ENCODE assay signal across 22 mouse cellular contexts in genomic region chrX:134566536-134567222, GRCm38 (mm10). TPM values are rescaled to one million over a fixed set of nuclear protein-coding genes. Genes with fewer than 3 reads are reported as not detected.
A peak's percentile ranks its signal among the peaks of the same experiment; 100 is the strongest.
DNase-seq lines count a peak whose midpoint lies in the region; TF ChIP-seq lines count a peak whose summit lies in the region.
"Had no signal": no experiment of that assay in that cellular context is flagged by ENCODE, and none has a peak within 500 bp of the region (broad histone marks: within the 10 kb centered on the region; RNA-seq: fewer than 3 reads in every experiment).

No protein-coding gene starts in this region.

- no peaks in the 10 kb centered on the region for H3K9me3 ChIP-seq in CH12.LX (replicated peaks; ENCODE audit: low read length)
- H3K9me3 ChIP-seq: forebrain, embryonic 13.5 days; neural tube, embryonic 12.5 days had no signal

- peak; percentile 58 for TF ChIP-seq EP300 in CH12.LX (IDR thresholded peaks at IDR 0.05; ENCODE audit: low read length)

- WGBS in macrophage (ENCODE audit: missing documents) = 64% methylated on average over 7 of the region's 8 CpGs

- no peaks in the 10 kb centered on the region for H3K27me3 ChIP-seq in CH12.LX (replicated peaks)
- H3K27me3 ChIP-seq: neural tube, embryonic 12.5 days had no signal

- TF ChIP-seq CTCF in CH12.LX (conservative IDR thresholded peaks at IDR 0.05 in 1 of 2, IDR thresholded peaks at IDR 0.05 in 1 of 2; ENCODE audit: low read depth in 2 of 2, low read length in 2 of 2) = no peak

- in situ Hi-C loops in CH12.LX (cut with MboI; ENCODE audit: low pct_ligation_motif_present, low pct_unique_long_range_greater_than_20kb, low sequenced_read_pairs) = no loop called here

- H3K36me3 ChIP-seq in CH12.LX (replicated peaks in 1 of 2; ENCODE audit: control insufficient read depth in 1 of 2, insufficient read depth in 1 of 2, low read length in 1 of 2) (peaks cover 25 to 55% of the 10 kb centered on the region in 2 experiments), macrophage (ENCODE audit: inconsistent target) (no peaks in the 10 kb centered on the region)
- H3K36me3 ChIP-seq: neural tube, embryonic 12.5 days had no signal

- TF ChIP-seq POLR2A in CH12.LX (IDR thresholded peaks at IDR 0.05; ENCODE audit: low read depth, low read length) = no peak

- H3K79me2 ChIP-seq in CH12.LX (replicated peaks; ENCODE audit: control insufficient read depth, extremely low read depth, insufficient read depth, poor library complexity, severe bottlenecking) = no peaks in the 10 kb centered on the region; the same call in 1 of the 2 replicates
- peaks cover 16% of the 10 kb centered on the region; the same call in 1 of the 2 replicates for H3K79me2 ChIP-seq in macrophage (ENCODE audit: inconsistent target)

- peaks cover 0 to 4% of the 10 kb centered on the region in 2 experiments; a peak in 2 of 4 replicates for H3K4me1 ChIP-seq in CH12.LX (ENCODE audit: control insufficient read depth in 1 of 2, insufficient read depth in 2 of 2)
- H3K4me1 ChIP-seq: forebrain, embryonic 13.5 days; neural tube, embryonic 12.5 days had no signal

- no peak overlapping the region for H3K9ac ChIP-seq in CH12.LX (ENCODE audit: insufficient read depth, low read depth)
- H3K9ac ChIP-seq: forebrain, embryonic 13.5 days; neural tube, embryonic 12.5 days had no signal

- H3K4me3 ChIP-seq in CH12.LX (replicated peaks in 1 of 3; ENCODE audit: low read depth in 2 of 3, low read length in 2 of 3, poor library complexity in 1 of 3) (no peak overlapping the region), macrophage (ENCODE audit: inconsistent target) (no peak overlapping the region)
- H3K4me3 ChIP-seq: erythroblast, embryonic 14.5 days; forebrain, embryonic 13.5 days; heart, adult 2 months; layer of hippocampus, adult 2 months; neural tube, embryonic 12.5 days had no signal

- TF ChIP-seq RAD21 in CH12.LX (IDR thresholded peaks at IDR 0.05; ENCODE audit: low read depth, low read length) = no peak

- H3K27ac ChIP-seq in CH12.LX (ENCODE audit: insufficient read depth, low read depth) (peak overlapping the region; percentile 41; the same call in 1 of the 2 replicates), macrophage (peak overlapping the region; percentile 34)
- H3K27ac ChIP-seq: forebrain, embryonic 13.5 days; heart, adult 2 months; layer of hippocampus, adult 2 months; neural tube, embryonic 12.5 days; stomach, postnatal 0 days had no signal

- H3K4me2 ChIP-seq in CH12.LX (ENCODE audit: insufficient read depth, low read depth, poor library complexity, severe bottlenecking) = no peak overlapping the region
- H3K4me2 ChIP-seq: forebrain, embryonic 13.5 days; midbrain, embryonic 11.5 days; neural tube, embryonic 12.5 days had no signal

- DNase-seq in CD4-positive helper T cell, adult 2 months (ENCODE audit: low read depth, low spot score) = peak; percentile 61
- DNase-seq in CH12.LX (ENCODE audit: extremely low read depth) = peak; percentile 77
- peak; percentile 80 to 82 for DNase-seq in spleen, postnatal 36 days (ENCODE audit: low spot score in 2 of 2)
- DNase-seq in gastrocnemius, postnatal 10 days = no peak
- no peak for DNase-seq in right cerebral cortex, postnatal 14 days
- no peak for DNase-seq in kidney, adult 8-10 months
- DNase-seq in adrenal gland, postnatal 4 days (ENCODE audit: low spot score in 2 of 2) = no peak
- DNase-seq: adrenal gland, postnatal 25 days; cerebellum, adult 2 months; gastrocnemius, postnatal 14 days; heart, adult 2 months; kidney, adult 2 months; kidney, postnatal 14 days; liver; right cerebral cortex, adult 18-20 months had no signal

- dilution Hi-C loops in CH12.LX (cut with MboI; ENCODE audit: extremely low pct_ligation_motif_present, extremely low pct_unique_long_range_greater_than_20kb, low sequenced_read_pairs) = no loop called here

TF ChIP-seq in CH12.LX, 34 proteins besides CTCF, POLR2A, EP300 and RAD21:
- TF ChIP-seq ZKSCAN1 (IDR thresholded peaks at IDR 0.05; ENCODE audit: borderline replicate concordance, low read depth, low read length) = no peak
- TF ChIP-seq E2F4 (IDR thresholded peaks at IDR 0.05; ENCODE audit: insufficient replicate concordance, low read depth, low read length) = no peak
- TF ChIP-seq ETS1 (conservative IDR thresholded peaks at IDR 0.05; ENCODE audit: low read depth, low read length) = 0 out of 2 replicates have a peak, but pooled peaks have one; percentile 30
- TF ChIP-seq ZNF384 (IDR thresholded peaks at IDR 0.05; ENCODE audit: low read depth, low read length) = peak; percentile 52; the same call in 1 of the 2 replicates
- TF ChIP-seq ELF1 (IDR thresholded peaks at IDR 0.05; ENCODE audit: low read depth, low read length) = no peak
- TF ChIP-seq MYC (IDR thresholded peaks at IDR 0.05; ENCODE audit: low read depth, low read length) = peak; percentile 21; the same call in 1 of the 2 replicates
- peak; percentile 53 for TF ChIP-seq IRF4 (IDR thresholded peaks at IDR 0.05; ENCODE audit: low read depth, low read length)
- TF ChIP-seq BHLHE40 (IDR thresholded peaks at IDR 0.05; ENCODE audit: low read depth, low read length) = peak; percentile 89
- 0 out of 2 replicates have a peak, but pooled peaks have one; percentile 12 for TF ChIP-seq SIN3A (IDR thresholded peaks at IDR 0.05; ENCODE audit: low read length)
- TF ChIP-seq MAX (IDR thresholded peaks at IDR 0.05; ENCODE audit: low read length) = 0 out of 2 replicates have a peak, but pooled peaks have one; percentile 18
- TF ChIP-seq POLR2AphosphoS2 (IDR thresholded peaks at IDR 0.05; ENCODE audit: low read depth, low read length) = no peak
- peak; percentile 67; the same call in 1 of the 2 replicates for TF ChIP-seq MAZ (IDR thresholded peaks at IDR 0.05; ENCODE audit: low read depth, low read length)
- TF ChIP-seq RCOR1 (conservative IDR thresholded peaks at IDR 0.05; ENCODE audit: low read depth, low read length) = no peak

RNA-seq across cellular contexts. Expression of gene Btk, which starts 16.7 kb away (rescaled TPM):
- total RNA-seq in CH12.LX (2012; rRNA removed) (16.2 and 23.2 TPM in 2 replicates), CH12.LX (2014; rRNA removed) (32.9 and 38.1 TPM in 2 replicates)
- polyA plus RNA-seq in CH12.LX (2012; ENCODE audit: insufficient read length, low read depth) (53.4 and 69.0 TPM in 2 replicates), macrophage (2018) (63.3 to 94.7 TPM (median 69.5 TPM) in 3 replicates)
- total RNA-seq in macrophage (2018; cell fraction: chromatin; rRNA removed) = 100 to 1,000 TPM in 10 of 26 experiments, 10 to 100 TPM in 16; 17.4 to 128 (median 93.5) TPM
- 10 to 100 TPM; 38.5 to 76.3 (median 61.3) TPM for total RNA-seq in macrophage (2018; cell fraction: cytosol; rRNA removed)
- 10 to 100 TPM; 19.3 to 90.1 (median 57.6) TPM for total RNA-seq in macrophage (2018; cell fraction: nucleus; rRNA removed)
- total RNA-seq in gastrocnemius, postnatal 10 days (2021) = 1 to 10 TPM in 1 of 2 experiments, under 1 TPM in 1; 0.78 to 1.3 TPM
- 1 to 10 TPM; 1.6 to 2.1 TPM for total RNA-seq in adrenal gland, postnatal 4 days (2021)

RNA-seq across cellular contexts. Expression of gene Rpl36a, which starts 18.8 kb away (rescaled TPM):
- total RNA-seq in CH12.LX (2012; rRNA removed) = 2,800 and 2,905 TPM in 2 replicates
- total RNA-seq in CH12.LX (2014; rRNA removed) = 2,352 and 2,700 TPM in 2 replicates
- 869 and 1,197 TPM in 2 replicates for polyA plus RNA-seq in CH12.LX (2012; ENCODE audit: insufficient read length, low read depth)
- total RNA-seq in macrophage (2018; cell fraction: chromatin; rRNA removed) = 100 to 1,000 TPM in 1 of 26 experiments, 10 to 100 TPM in 21, 1 to 10 TPM in 4; 6.0 to 117 (median 19.9) TPM
- 100 to 1,000 TPM; 171 to 567 (median 285) TPM for total RNA-seq in macrophage (2018; cell fraction: cytosol; rRNA removed)
- 10 to 100 TPM; 20.5 to 83.5 (median 44.0) TPM for total RNA-seq in macrophage (2018; cell fraction: nucleus; rRNA removed)
- 215 to 617 TPM (median 581 TPM) in 3 replicates for polyA plus RNA-seq in macrophage (2018)
- total RNA-seq in gastrocnemius, postnatal 10 days (2021) = 100 to 1,000 TPM; 251 to 261 TPM
- total RNA-seq in adrenal gland, postnatal 4 days (2021) = 100 to 1,000 TPM; 362 to 397 TPM

RNA-seq across cellular contexts. Expression of gene Timm8a1, which starts 25.0 kb away (rescaled TPM):
- 48.2 and 74.8 TPM in 2 replicates for total RNA-seq in CH12.LX (2012; rRNA removed)
- total RNA-seq in CH12.LX (2014; rRNA removed) = 216 and 251 TPM in 2 replicates
- polyA plus RNA-seq in CH12.LX (2012; ENCODE audit: insufficient read length, low read depth) = 145 and 152 TPM in 2 replicates
- 1 to 10 TPM in 23 of 26 experiments, under 1 TPM in 1, not detected in 2; 0.90 to 5.5 (median 2.0) TPM for total RNA-seq in macrophage (2018; cell fraction: chromatin; rRNA removed)
- total RNA-seq in macrophage (2018; cell fraction: cytosol; rRNA removed) = 10 to 100 TPM in 14 of 26 experiments, 1 to 10 TPM in 12; 7.7 to 11.9 (median 10.1) TPM
- 10 to 100 TPM in 1 of 26 experiments, 1 to 10 TPM in 25; 1.8 to 10.8 (median 4.4) TPM for total RNA-seq in macrophage (2018; cell fraction: nucleus; rRNA removed)
- polyA plus RNA-seq in macrophage (2018) = 8.9 to 25.3 TPM (median 13.0 TPM) in 3 replicates
- 10 to 100 TPM; 16.1 to 19.7 TPM for total RNA-seq in gastrocnemius, postnatal 10 days (2021)
- 10 to 100 TPM; 42.1 to 47.1 TPM for total RNA-seq in adrenal gland, postnatal 4 days (2021)

RNA-seq across cellular contexts. Expression of gene Gla, which starts 34.2 kb away (rescaled TPM):
- total RNA-seq in CH12.LX (2012; rRNA removed) (6.1 and 6.2 TPM in 2 replicates), CH12.LX (2014; rRNA removed) (9.1 and 10.3 TPM in 2 replicates)
- polyA plus RNA-seq in CH12.LX (2012; ENCODE audit: insufficient read length, low read depth) (8.6 and 13.3 TPM in 2 replicates), macrophage (2018) (134 to 148 TPM (median 144 TPM) in 3 replicates)
- 10 to 100 TPM; 10.9 to 59.2 (median 41.3) TPM for total RNA-seq in macrophage (2018; cell fraction: chromatin; rRNA removed)
- 100 to 1,000 TPM; 171 to 247 (median 204) TPM for total RNA-seq in macrophage (2018; cell fraction: cytosol; rRNA removed)
- total RNA-seq in macrophage (2018; cell fraction: nucleus; rRNA removed) = 100 to 1,000 TPM in 24 of 26 experiments, 10 to 100 TPM in 2; 45.0 to 210 (median 166) TPM
- 1 to 10 TPM; 2.0 to 2.5 TPM for total RNA-seq in gastrocnemius, postnatal 10 days (2021)
- 1 to 10 TPM; 7.8 to 7.9 TPM for total RNA-seq in adrenal gland, postnatal 4 days (2021)

RNA-seq across cellular contexts. Expression of gene Hnrnph2, which starts 34.3 kb away (rescaled TPM):
- total RNA-seq in CH12.LX (2012; rRNA removed) (38.2 and 48.9 TPM in 2 replicates), CH12.LX (2014; rRNA removed) (57.3 and 63.8 TPM in 2 replicates)
- polyA plus RNA-seq in CH12.LX (2012; ENCODE audit: insufficient read length, low read depth) (70.0 and 82.0 TPM in 2 replicates), macrophage (2018) (110 to 217 TPM (median 123 TPM) in 3 replicates)
- total RNA-seq in macrophage (2018; cell fraction: chromatin; rRNA removed) = 100 to 1,000 TPM in 2 of 26 experiments, 10 to 100 TPM in 24; 30.2 to 113 (median 69.6) TPM
- total RNA-seq in macrophage (2018; cell fraction: cytosol; rRNA removed) = 100 to 1,000 TPM; 100 to 142 (median 120) TPM
- total RNA-seq in macrophage (2018; cell fraction: nucleus; rRNA removed) = 100 to 1,000 TPM; 117 to 188 (median 144) TPM
- total RNA-seq in gastrocnemius, postnatal 10 days (2021) = 10 to 100 TPM; 59.1 to 65.2 TPM
- total RNA-seq in adrenal gland, postnatal 4 days (2021) = 100 to 1,000 TPM in 1 of 2 experiments, 10 to 100 TPM in 1; 95.1 to 102 TPM

Comparison
In these comparisons a context has a peak if more than half of its experiments do, and no peak if none do; other contexts are left out.
1. DNase-seq: peak in CD4-positive helper T cell, adult 2 months (single experiment), CH12.LX (single experiment) and spleen, postnatal 36 days (2 of 2); none in gastrocnemius, postnatal 10 days (single experiment), right cerebral cortex, postnatal 14 days (single experiment), kidney, adult 8-10 months (0 of 2) and adrenal gland, postnatal 4 days (0 of 2).
2. RNA of gene Btk, which starts 16.7 kb away (total RNA-seq): 16.2 to 38.1 TPM in CH12.LX; 1.6 to 2.1 TPM in adrenal gland, postnatal 4 days and 0.78 to 1.3 TPM in gastrocnemius, postnatal 10 days; every median in the first group is over 4 times any median in the second.
3. RNA of gene Rpl36a, which starts 18.8 kb away (total RNA-seq): 2,352 to 2,905 TPM in CH12.LX; 362 to 397 TPM in adrenal gland, postnatal 4 days and 251 to 261 TPM in gastrocnemius, postnatal 10 days; every median in the first group is over 4 times any median in the second.